ENCODE assay signal across 9 mouse cellular contexts in genomic region chr12:98342158-98342557, GRCm38 (mm10).
A peak's percentile ranks its signal among the peaks of the same experiment; 100 is the strongest.
DNase-seq lines count a peak whose midpoint lies in the region; ATAC-seq and TF ChIP-seq lines count a peak whose summit lies in the region.
"Had no signal": no experiment of that assay in that cellular context is flagged by ENCODE, and none has a peak within 500 bp of the region (broad histone marks: within the 10 kb centered on the region; RNA-seq: fewer than 3 reads in every experiment).

No protein-coding gene starts in this region.

- no peak overlapping the region for H3K4me2 ChIP-seq in hindbrain, embryonic 14.5 days (replicated peaks)
- no peak overlapping the region for H3K4me2 ChIP-seq in CH12.LX (ENCODE audit: insufficient read depth, low read depth, poor library complexity, severe bottlenecking)
- H3K4me2 ChIP-seq in midbrain, embryonic 13.5 days (replicated peaks), result no peak overlapping the region
- H3K4me2 ChIP-seq: limb, embryonic 15.5 days had no signal

- no peaks in the 10 kb centered on the region for H3K9me3 ChIP-seq in hindbrain, embryonic 10.5 days
- H3K9me3 ChIP-seq in hindbrain, embryonic 14.5 days (ENCODE audit: control insufficient read depth, low read length), result no peaks in the 10 kb centered on the region
- H3K9me3 ChIP-seq in CH12.LX (replicated peaks; ENCODE audit: low read length), result no peaks in the 10 kb centered on the region
- no peaks in the 10 kb centered on the region for H3K9me3 ChIP-seq in midbrain, embryonic 13.5 days
- H3K9me3 ChIP-seq: limb, embryonic 15.5 days had no signal

- no peaks in the 10 kb centered on the region for H3K27me3 ChIP-seq in hindbrain, embryonic 10.5 days (ENCODE audit: insufficient read depth, poor library complexity, severe bottlenecking)
- no peaks in the 10 kb centered on the region for H3K27me3 ChIP-seq in hindbrain, embryonic 14.5 days (ENCODE audit: control insufficient read depth, insufficient read depth, low read length)
- H3K27me3 ChIP-seq in CH12.LX (replicated peaks), result no peaks in the 10 kb centered on the region
- H3K27me3 ChIP-seq in midbrain, embryonic 13.5 days, result no peaks in the 10 kb centered on the region
- H3K27me3 ChIP-seq: limb, embryonic 15.5 days had no signal

- no peak overlapping the region for H3K9ac ChIP-seq in hindbrain, embryonic 14.5 days
- no peak overlapping the region for H3K9ac ChIP-seq in CH12.LX (ENCODE audit: insufficient read depth, low read depth)
- H3K9ac ChIP-seq in midbrain, embryonic 13.5 days (replicated peaks), result no peak overlapping the region
- H3K9ac ChIP-seq: limb, embryonic 15.5 days had no signal

- H3K79me2 ChIP-seq in CH12.LX (replicated peaks; ENCODE audit: control insufficient read depth, extremely low read depth, insufficient read depth, poor library complexity, severe bottlenecking), result no peaks in the 10 kb centered on the region

- H3K27ac ChIP-seq in hindbrain, embryonic 10.5 days, result no peak overlapping the region
- H3K27ac ChIP-seq in hindbrain, embryonic 14.5 days, result no peak overlapping the region
- no peak overlapping the region for H3K27ac ChIP-seq in CH12.LX (ENCODE audit: insufficient read depth, low read depth)
- H3K27ac ChIP-seq in midbrain, embryonic 13.5 days, result no peak overlapping the region
- H3K27ac ChIP-seq: limb, embryonic 15.5 days had no signal

- peak; percentile 69 to 76 for TF ChIP-seq CTCF in CH12.LX (conservative IDR thresholded peaks at IDR 0.05 in 1 of 2, IDR thresholded peaks at IDR 0.05 in 1 of 2; ENCODE audit: low read depth in 2 of 2, low read length in 2 of 2)

- H3K4me3 ChIP-seq in hindbrain, embryonic 10.5 days, result no peak overlapping the region
- H3K4me3 ChIP-seq in hindbrain, embryonic 14.5 days (replicated peaks; ENCODE audit: low read length), result no peak overlapping the region
- no peak overlapping the region for H3K4me3 ChIP-seq in CH12.LX (replicated peaks in 1 of 3; ENCODE audit: low read depth in 2 of 3, low read length in 2 of 3, poor library complexity in 1 of 3)
- H3K4me3 ChIP-seq in midbrain, embryonic 13.5 days (replicated peaks), result no peak overlapping the region
- H3K4me3 ChIP-seq: limb, embryonic 15.5 days had no signal

- dilution Hi-C loops in CH12.LX (cut with MboI; ENCODE audit: extremely low pct_ligation_motif_present, extremely low pct_unique_long_range_greater_than_20kb, low sequenced_read_pairs), result no loop called here

- peak; percentile 31 for DNase-seq in hindbrain, embryonic 10.5 days (ENCODE audit: low spot score)
- DNase-seq in hindbrain, embryonic 14.5 days (ENCODE audit: low spot score), result no peak
- DNase-seq in CH12.LX (ENCODE audit: extremely low read depth), result peak; percentile 47
- DNase-seq in c-Kit-positive CD71-positive TER-119-positive erythroid progenitor cells, embryonic 14.5 days (ENCODE audit: low spot score), result peak; percentile 7
- DNase-seq in right cerebral cortex, postnatal 14 days, result no peak
- DNase-seq in cerebellum, postnatal 36 days, result no peak

- peak; percentile 33 for TF ChIP-seq RAD21 in CH12.LX (IDR thresholded peaks at IDR 0.05; ENCODE audit: low read depth, low read length)

- ATAC-seq in hindbrain, embryonic 14.5 days (ENCODE audit: low FRiP score), result no peak
- peak; percentile 95 for ATAC-seq in megakaryocyte, adult 5-6 weeks (ENCODE audit: poor library complexity, severe bottlenecking)
- ATAC-seq in midbrain, embryonic 13.5 days, result no peak

- no peaks in the 10 kb centered on the region for H3K4me1 ChIP-seq in hindbrain, embryonic 10.5 days (replicated peaks)
- no peaks in the 10 kb centered on the region for H3K4me1 ChIP-seq in hindbrain, embryonic 14.5 days (replicated peaks; ENCODE audit: control insufficient read depth, insufficient read depth, low read length)
- peaks cover 2 to 28% of the 10 kb centered on the region in 2 experiments; a peak in 3 of 4 replicates for H3K4me1 ChIP-seq in CH12.LX (ENCODE audit: control insufficient read depth in 1 of 2, insufficient read depth in 2 of 2)
- no peaks in the 10 kb centered on the region for H3K4me1 ChIP-seq in midbrain, embryonic 13.5 days (replicated peaks)
- H3K4me1 ChIP-seq: limb, embryonic 15.5 days had no signal

- no peak for TF ChIP-seq POLR2A in CH12.LX (IDR thresholded peaks at IDR 0.05; ENCODE audit: low read depth, low read length)

- in situ Hi-C loops in CH12.LX (cut with MboI; ENCODE audit: low pct_ligation_motif_present, low pct_unique_long_range_greater_than_20kb, low sequenced_read_pairs), result no loop called here

- no peaks in the 10 kb centered on the region for H3K36me3 ChIP-seq in hindbrain, embryonic 10.5 days
- no peaks in the 10 kb centered on the region for H3K36me3 ChIP-seq in hindbrain, embryonic 14.5 days (replicated peaks; ENCODE audit: control insufficient read depth, insufficient read depth)
- H3K36me3 ChIP-seq in CH12.LX (replicated peaks in 1 of 2; ENCODE audit: control insufficient read depth in 1 of 2, insufficient read depth in 1 of 2, low read length in 1 of 2), result no peaks in the 10 kb centered on the region
- H3K36me3 ChIP-seq in midbrain, embryonic 13.5 days, result no peaks in the 10 kb centered on the region
- H3K36me3 ChIP-seq: limb, embryonic 15.5 days had no signal

- WGBS in hindbrain, embryonic 10.5 days, result 85% methylated on average over 2 of the region's 2 CpGs
- 93% methylated on average over 2 of the region's 2 CpGs for WGBS in hindbrain, embryonic 14.5 days
- WGBS in midbrain, embryonic 13.5 days, result 88% methylated on average over 2 of the region's 2 CpGs

- TF ChIP-seq EP300 in CH12.LX (IDR thresholded peaks at IDR 0.05; ENCODE audit: low read length), result no peak

TF ChIP-seq in CH12.LX, 34 proteins besides CTCF, POLR2A, EP300 and RAD21:
- TF ChIP-seq SMC3 (IDR thresholded peaks at IDR 0.05; ENCODE audit: low read depth, low read length), result peak; percentile 59
- TF ChIP-seq ZKSCAN1 (IDR thresholded peaks at IDR 0.05; ENCODE audit: borderline replicate concordance, low read depth, low read length), result no peak

Comparison
In these comparisons a context has a peak if more than half of its experiments do, and no peak if none do; other contexts are left out.
1. DNase-seq: peak in hindbrain, embryonic 10.5 days (single experiment), CH12.LX (single experiment) and c-Kit-positive CD71-positive TER-119-positive erythroid progenitor cells, embryonic 14.5 days (single experiment); none in hindbrain, embryonic 14.5 days (single experiment), right cerebral cortex, postnatal 14 days (single experiment) and cerebellum, postnatal 36 days (0 of 2).